Comparison of ENCODE assay signal across 16 mouse cellular contexts in the genomic region with DNA sequence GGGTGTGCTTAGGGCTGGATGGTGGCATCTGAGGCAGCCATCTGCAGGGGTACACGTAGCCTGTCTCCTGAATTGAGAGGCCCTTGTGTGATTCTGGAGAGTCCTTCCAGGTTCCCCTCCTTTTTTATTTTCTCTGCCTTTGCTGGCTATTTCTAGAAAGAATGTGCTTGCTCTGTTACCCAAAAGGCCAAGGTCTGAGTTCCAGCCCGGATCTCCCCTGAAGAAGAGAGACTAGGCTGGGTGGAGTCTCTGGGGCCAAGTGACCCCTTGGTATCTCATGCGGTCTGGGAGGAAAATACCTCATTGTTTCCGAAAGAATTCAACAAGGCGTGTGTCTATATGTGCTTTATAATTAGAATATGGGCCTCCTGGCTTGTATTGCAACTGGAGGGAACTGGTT. TPM values are rescaled to one million over a fixed set of nuclear protein-coding genes. Genes with fewer than 3 reads are reported as not detected.
DNase-seq lines count a peak whose midpoint lies in the region; ATAC-seq and TF ChIP-seq lines count a peak whose summit lies in the region.
"Had no signal": no experiment of that assay in that cellular context is flagged by ENCODE, and none has a peak within 500 bp of the region (broad histone marks: within the 10 kb centered on the region; RNA-seq: fewer than 3 reads in every experiment).

No protein-coding gene starts in this region.

- peak overlapping the region; percentile 84; the same call in 1 of the 2 replicates for H3K4me2 ChIP-seq in heart, embryonic 14.5 days (ENCODE audit: low read length)
- H3K4me2 ChIP-seq in lung, embryonic 16.5 days (ENCODE audit: low read depth, low read length): no peak overlapping the region
- no peak overlapping the region for H3K4me2 ChIP-seq in stomach, postnatal 0 days (replicated peaks; ENCODE audit: low read depth)
- H3K4me2 ChIP-seq: midbrain, embryonic 11.5 days had no signal

- H3K4me3 ChIP-seq in heart, embryonic 14.5 days (ENCODE audit: control insufficient read depth in 1 of 2, insufficient read depth in 1 of 2, low read depth in 1 of 2, low read length in 2 of 2): no peak overlapping the region
- no peak overlapping the region for H3K4me3 ChIP-seq in lung, embryonic 16.5 days (ENCODE audit: low read length)
- no peak overlapping the region for H3K4me3 ChIP-seq in stomach, postnatal 0 days (ENCODE audit: low read depth, low read length)
- H3K4me3 ChIP-seq: myocyte had no signal

- TF ChIP-seq EP300 in stomach, postnatal 0 days (optimal IDR thresholded peaks at IDR 0.05): no peak

- peaks cover 29 to 33% of the 10 kb centered on the region in 2 experiments for H3K4me1 ChIP-seq in heart, embryonic 14.5 days (ENCODE audit: control insufficient read depth in 2 of 2, insufficient read depth in 2 of 2, low read length in 2 of 2)
- H3K4me1 ChIP-seq in lung, embryonic 16.5 days (replicated peaks; ENCODE audit: control insufficient read depth, insufficient read depth, low read length): peaks cover 24% of the 10 kb centered on the region
- 0 out of 2 replicates have a peak, but pooled peaks cover 10% of the 10 kb centered on the region for H3K4me1 ChIP-seq in stomach, postnatal 0 days (replicated peaks; ENCODE audit: control insufficient read depth, insufficient read depth)

- DNase-seq in adrenal gland, adult 2 months: peak; percentile 53
- no peak for DNase-seq in adrenal gland, postnatal 25 days
- DNase-seq in heart, postnatal 4 days: no peak
- no peak for DNase-seq in lung, postnatal 10 days
- DNase-seq in stomach, postnatal 0 days (ENCODE audit: low spot score): no peak
- DNase-seq in spleen, adult 12 weeks (ENCODE audit: low spot score): no peak
- DNase-seq: cerebellum, adult 9-11 months; lung, adult 18-20 months; right cerebral cortex, postnatal 25 days; thymus, postnatal 25 days had no signal

- H3K36me3 ChIP-seq in heart, embryonic 14.5 days (ENCODE audit: control insufficient read depth, insufficient read depth, low read length): no peaks in the 10 kb centered on the region
- H3K36me3 ChIP-seq in lung, embryonic 16.5 days (ENCODE audit: control insufficient read depth, insufficient read depth, low read length): no peaks in the 10 kb centered on the region
- H3K36me3 ChIP-seq in stomach, postnatal 0 days (ENCODE audit: control insufficient read depth, insufficient read depth, low read length): no peaks in the 10 kb centered on the region

- H3K27ac ChIP-seq in heart, embryonic 14.5 days (replicated peaks in 1 of 2; ENCODE audit: control insufficient read depth in 1 of 2, insufficient read depth in 1 of 2, low read depth in 2 of 2, low read length in 2 of 2): peak overlapping the region; percentile 91 to 93
- H3K27ac ChIP-seq in lung, embryonic 16.5 days (ENCODE audit: low read length): peak overlapping the region; percentile 38; the same call in 1 of the 2 replicates
- peak overlapping the region; percentile 49 for H3K27ac ChIP-seq in stomach, postnatal 0 days (replicated peaks)
- H3K27ac ChIP-seq: left cerebral cortex, adult 2 months had no signal

- H3K9ac ChIP-seq in heart, embryonic 14.5 days (ENCODE audit: low read length): no peak overlapping the region
- H3K9ac ChIP-seq in lung, embryonic 16.5 days (ENCODE audit: low read length): no peak overlapping the region
- H3K9ac ChIP-seq in stomach, postnatal 0 days (ENCODE audit: low read length): no peak overlapping the region

- H3K9me3 ChIP-seq in heart, embryonic 14.5 days (ENCODE audit: control insufficient read depth, low read length): 0 out of 2 replicates have a peak, but pooled peaks cover 3% of the 10 kb centered on the region
- peaks cover 4% of the 10 kb centered on the region; the same call in 1 of the 2 replicates for H3K9me3 ChIP-seq in lung, embryonic 16.5 days (ENCODE audit: control insufficient read depth, low read length)
- H3K9me3 ChIP-seq in stomach, postnatal 0 days (ENCODE audit: control insufficient read depth, low read length): no peaks in the 10 kb centered on the region

- H3K27me3 ChIP-seq in heart, embryonic 14.5 days (ENCODE audit: control insufficient read depth, insufficient read depth, low read length): no peaks in the 10 kb centered on the region
- no peaks in the 10 kb centered on the region for H3K27me3 ChIP-seq in lung, embryonic 16.5 days (ENCODE audit: control insufficient read depth, insufficient read depth, low read depth, low read length)
- no peaks in the 10 kb centered on the region for H3K27me3 ChIP-seq in stomach, postnatal 0 days (ENCODE audit: control insufficient read depth, insufficient read depth, low read length)

- no peak for ATAC-seq in heart, embryonic 14.5 days (ENCODE audit: insufficient number of reproducible peaks, insufficient read depth, low FRiP score, low read depth)
- no peak for ATAC-seq in lung, embryonic 16.5 days (ENCODE audit: low read depth)
- ATAC-seq in stomach, postnatal 0 days (ENCODE audit: low FRiP score, low TSS enrichment): no peak
- ATAC-seq: inflammation-experienced regulatory T-cells, adult 6 months had no signal

- WGBS in heart, embryonic 14.5 days: 40% methylated on average over 5 of the region's 5 CpGs
- WGBS in lung, embryonic 16.5 days: 45% methylated on average over 5 of the region's 5 CpGs
- WGBS in stomach, postnatal 0 days: 60% methylated on average over 5 of the region's 5 CpGs

- TF ChIP-seq CTCF in stomach, postnatal 0 days (IDR thresholded peaks at IDR 0.05; ENCODE audit: low read depth): no peak

RNA-seq across cellular contexts. Expression of gene Uaca, which starts 41.8 kb away (rescaled TPM):
- total RNA-seq in adrenal gland, adult 2 months (2021): 10 to 100 TPM; 28.0 to 63.4 TPM
- polyA plus RNA-seq in adrenal gland, adult 2 months (2012; rRNA removed): 5.6 and 6.9 TPM in 2 replicates
- total RNA-seq in adrenal gland, postnatal 25 days (2021): 48.2 and 48.6 TPM in 2 replicates
- 10.9 and 17.1 TPM in 2 replicates for polyA plus RNA-seq in heart, embryonic 14.5 days (2014; fragmentation: Nextera tagmentation; extraction: Ambion mirVana)
- 10 to 100 TPM; 47.4 to 49.2 TPM for total RNA-seq in heart, postnatal 4 days (2021)
- polyA plus RNA-seq in lung, embryonic 16.5 days (2015; fragmentation: Nextera tagmentation; extraction: Ambion mirVana): 30.9 and 33.3 TPM in 2 replicates
- 17.3 and 18.6 TPM in 2 replicates for polyA plus RNA-seq in stomach, postnatal 0 days (2015; fragmentation: Nextera tagmentation; extraction: Ambion mirVana)

Comparison
In these comparisons a context has a peak if more than half of its experiments do, and no peak if none do; other contexts are left out.
1. H3K27ac ChIP-seq: peak in every context shown above with its lines; median percentile 92 in heart, embryonic 14.5 days; 49 in stomach, postnatal 0 days; 38 in lung, embryonic 16.5 days.